Comparison of ENCODE assay signal across 8 mouse cellular contexts in the genomic region with DNA sequence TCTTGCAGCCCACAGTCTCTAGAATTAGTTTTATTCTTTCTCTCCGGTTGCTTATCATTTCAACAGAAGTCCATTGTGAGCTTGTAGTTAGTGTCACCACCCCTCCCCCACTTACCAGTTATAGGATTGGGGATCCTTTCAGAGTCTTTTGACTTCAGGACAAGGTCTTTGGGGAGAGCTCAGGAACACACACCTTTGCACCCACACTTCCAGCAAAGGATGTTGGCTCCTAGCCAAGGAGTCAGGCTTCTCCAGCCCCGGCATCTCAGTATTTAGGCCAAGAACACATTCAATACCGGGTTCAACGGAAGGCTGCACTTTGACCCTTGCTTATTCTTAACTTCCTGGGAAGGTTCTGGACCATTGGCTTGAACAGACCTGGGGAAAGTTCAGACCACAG. TPM values are rescaled to one million over a fixed set of nuclear protein-coding genes. Genes with fewer than 3 reads are reported as not detected.
DNase-seq lines count a peak whose midpoint lies in the region; ATAC-seq and TF ChIP-seq lines count a peak whose summit lies in the region.

No protein-coding gene starts in this region.

- ATAC-seq in forebrain, embryonic 11.5 days (replicated peaks; ENCODE audit: low FRiP score): no peak
- no peak for ATAC-seq in hindbrain, postnatal 0 days
- no peak for ATAC-seq in liver, embryonic 12.5 days
- no peak for ATAC-seq in stomach, postnatal 0 days (ENCODE audit: low FRiP score, low TSS enrichment)

- H3K4me3 ChIP-seq in forebrain, embryonic 11.5 days (ENCODE audit: low read depth, low read length): peak overlapping the region; percentile 81
- H3K4me3 ChIP-seq in hindbrain, postnatal 0 days (ENCODE audit: low read length): peak overlapping the region; percentile 99
- peak overlapping the region; percentile 63 for H3K4me3 ChIP-seq in liver, embryonic 12.5 days
- H3K4me3 ChIP-seq in stomach, postnatal 0 days (ENCODE audit: low read depth, low read length): peak overlapping the region; percentile 76

- H3K4me2 ChIP-seq in forebrain, embryonic 11.5 days (ENCODE audit: low read depth, low read length, severe bottlenecking): peak overlapping the region; percentile 63
- peak overlapping the region; percentile 72 for H3K4me2 ChIP-seq in hindbrain, postnatal 0 days (ENCODE audit: low read depth, low read length)
- peak overlapping the region; percentile 85 for H3K4me2 ChIP-seq in liver, embryonic 12.5 days
- peak overlapping the region; percentile 90 for H3K4me2 ChIP-seq in stomach, postnatal 0 days (replicated peaks; ENCODE audit: low read depth)

- H3K4me1 ChIP-seq in forebrain, embryonic 11.5 days (replicated peaks; ENCODE audit: control insufficient read depth, insufficient read depth, low read length): peaks cover 4% of the 10 kb centered on the region; the same call in 1 of the 2 replicates
- H3K4me1 ChIP-seq in hindbrain, postnatal 0 days (ENCODE audit: insufficient read depth, low read length): peaks cover 5% of the 10 kb centered on the region; the same call in 1 of the 2 replicates
- H3K4me1 ChIP-seq in liver, embryonic 12.5 days: peaks cover 13% of the 10 kb centered on the region; the same call in 1 of the 2 replicates
- H3K4me1 ChIP-seq in stomach, postnatal 0 days (replicated peaks; ENCODE audit: control insufficient read depth, insufficient read depth): no peaks in the 10 kb centered on the region

- no peak for TF ChIP-seq CTCF in hindbrain, postnatal 0 days (IDR thresholded peaks at IDR 0.05; ENCODE audit: low read depth)
- no peak for TF ChIP-seq CTCF in stomach, postnatal 0 days (IDR thresholded peaks at IDR 0.05; ENCODE audit: low read depth)

- H3K9ac ChIP-seq in forebrain, embryonic 11.5 days (ENCODE audit: low read length): peak overlapping the region; percentile 68
- H3K9ac ChIP-seq in hindbrain, postnatal 0 days (replicated peaks; ENCODE audit: low read length): peak overlapping the region; percentile 98
- no peak overlapping the region for H3K9ac ChIP-seq in liver, embryonic 12.5 days
- H3K9ac ChIP-seq in stomach, postnatal 0 days (ENCODE audit: low read length): peak overlapping the region; percentile 80

- no peaks in the 10 kb centered on the region for H3K9me3 ChIP-seq in forebrain, embryonic 11.5 days (ENCODE audit: control insufficient read depth, low read length)
- H3K9me3 ChIP-seq in hindbrain, postnatal 0 days (ENCODE audit: low read length): no peaks in the 10 kb centered on the region
- H3K9me3 ChIP-seq in liver, embryonic 12.5 days (replicated peaks): no peaks in the 10 kb centered on the region
- no peaks in the 10 kb centered on the region for H3K9me3 ChIP-seq in stomach, postnatal 0 days (ENCODE audit: control insufficient read depth, low read length)

- peak overlapping the region; percentile 31; the same call in 1 of the 2 replicates for H3K27ac ChIP-seq in forebrain, embryonic 11.5 days (ENCODE audit: low read depth, low read length)
- H3K27ac ChIP-seq in hindbrain, postnatal 0 days: peak overlapping the region; percentile 96
- H3K27ac ChIP-seq in liver, embryonic 12.5 days: no peak overlapping the region
- peak overlapping the region; percentile 93; the same call in 1 of the 2 replicates for H3K27ac ChIP-seq in stomach, postnatal 0 days (replicated peaks)

- WGBS in forebrain, embryonic 11.5 days: 25% methylated on average over 4 of the region's 4 CpGs
- WGBS in hindbrain, postnatal 0 days: 18% methylated on average over 4 of the region's 4 CpGs
- 35% methylated on average over 4 of the region's 4 CpGs for WGBS in liver, embryonic 12.5 days (ENCODE audit: insufficient replicate concordance)
- 21% methylated on average over 4 of the region's 4 CpGs for WGBS in stomach, postnatal 0 days

- H3K36me3 ChIP-seq in forebrain, embryonic 11.5 days (ENCODE audit: control insufficient read depth, insufficient read depth, low read length): no peaks in the 10 kb centered on the region
- H3K36me3 ChIP-seq in hindbrain, postnatal 0 days (ENCODE audit: insufficient read depth, low read length): no peaks in the 10 kb centered on the region
- no peaks in the 10 kb centered on the region for H3K36me3 ChIP-seq in liver, embryonic 12.5 days
- H3K36me3 ChIP-seq in stomach, postnatal 0 days (ENCODE audit: control insufficient read depth, insufficient read depth, low read length): no peaks in the 10 kb centered on the region

- H3K27me3 ChIP-seq in forebrain, embryonic 11.5 days (ENCODE audit: control insufficient read depth, insufficient read depth, low read length): no peaks in the 10 kb centered on the region
- H3K27me3 ChIP-seq in hindbrain, postnatal 0 days (ENCODE audit: insufficient read depth, low read length): no peaks in the 10 kb centered on the region
- H3K27me3 ChIP-seq in liver, embryonic 12.5 days (replicated peaks): peaks cover 55% of the 10 kb centered on the region
- H3K27me3 ChIP-seq in stomach, postnatal 0 days (ENCODE audit: control insufficient read depth, insufficient read depth, low read length): no peaks in the 10 kb centered on the region

- peak; percentile 35 for DNase-seq in lung, postnatal 10 days
- DNase-seq in lung, postnatal 36 days: no peak
- DNase-seq in forebrain, embryonic 11.5 days (ENCODE audit: low spot score): no peak
- peak; percentile 47 for DNase-seq in hindbrain, postnatal 0 days (ENCODE audit: low spot score)
- DNase-seq in stomach, postnatal 0 days (ENCODE audit: low spot score): peak; percentile 26
- no peak for DNase-seq in thymus, adult 18-20 months
- no peak for DNase-seq in MN1 (ENCODE audit: low spot score)

- TF ChIP-seq EP300 in stomach, postnatal 0 days (optimal IDR thresholded peaks at IDR 0.05): no peak

RNA-seq across cellular contexts. Expression of a gene that starts 0.6 kb away (rescaled TPM):
- 57.4 and 59.5 TPM in 2 replicates for polyA plus RNA-seq in forebrain, embryonic 11.5 days (2014; fragmentation: Nextera tagmentation; extraction: Ambion mirVana)
- total RNA-seq in hindbrain, postnatal 0 days (2014; rRNA removed): 150 and 164 TPM in 2 replicates
- polyA plus RNA-seq in hindbrain, postnatal 0 days (2015; fragmentation: Nextera tagmentation; extraction: Ambion mirVana): 92.2 and 95.2 TPM in 2 replicates
- polyA plus RNA-seq in liver, embryonic 12.5 days (2016; fragmentation: Nextera tagmentation; extraction: Ambion mirVana): 5.0 and 5.2 TPM in 2 replicates
- 9.2 and 9.9 TPM in 2 replicates for polyA plus RNA-seq in stomach, postnatal 0 days (2015; fragmentation: Nextera tagmentation; extraction: Ambion mirVana)

Comparison
In these comparisons a context has a peak if more than half of its experiments do, and no peak if none do; other contexts are left out.
1. DNase-seq: peak in lung, postnatal 10 days (single experiment), hindbrain, postnatal 0 days (single experiment) and stomach, postnatal 0 days (single experiment); none in lung, postnatal 36 days (single experiment), forebrain, embryonic 11.5 days (single experiment), thymus, adult 18-20 months (0 of 2) and MN1 (single experiment).
2. Peak in every context shown above with its lines, with median percentiles within 50 percentile points of each other: H3K4me2 ChIP-seq and H3K4me3 ChIP-seq.